Mouse (Mus musculus): ENCODE results near the gene Map2k6. TPM values are rescaled to one million over a fixed set of nuclear protein-coding genes. Genes with fewer than 3 reads are reported as not detected.

Map2k6 gene
- polyA plus RNA-seq, 1 experiment from 2014 or later = 24.9 TPM

DNA sequence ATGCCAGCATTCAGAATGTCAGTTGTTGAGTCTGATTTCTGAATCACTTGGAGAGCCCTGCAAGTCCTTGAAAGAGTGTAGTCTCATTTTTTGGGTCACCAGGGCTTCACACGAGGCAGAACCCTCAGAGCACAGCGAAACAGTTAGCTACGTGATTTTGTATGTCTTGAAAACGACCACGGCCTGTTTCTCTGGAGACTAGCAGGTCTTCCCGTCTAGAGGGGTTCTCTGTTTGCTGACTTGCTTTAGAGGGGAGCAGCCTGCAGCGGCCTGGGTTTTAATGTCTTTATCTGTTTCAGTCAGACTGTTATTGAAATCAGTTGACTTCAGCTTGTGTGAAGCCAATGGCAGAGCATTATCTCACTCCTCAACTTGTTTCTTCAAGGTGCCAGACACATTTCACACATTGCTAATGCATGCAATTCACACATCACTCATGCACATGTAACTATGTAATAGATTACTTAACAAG is 58.6 kb downstream of the Map2k6 start:
- 64% methylated on average over 7 of the region's 7 CpGs for WGBS
- Histone ChIP-seq H3K4me1 (replicated peaks) (peaks cover 26% of the 10 kb centered on the region), H3K9ac (replicated peaks) (no peak overlapping the region), H3K4me3 (replicated peaks) (no peak overlapping the region), H3K4me2 (replicated peaks) (no peak overlapping the region), H3K27ac (no peak overlapping the region), H3K27me3 (no peaks in the 10 kb centered on the region), H3K9me3 (no peaks in the 10 kb centered on the region), H3K36me3 (no peaks in the 10 kb centered on the region)
- ATAC-seq = no peak

DNA sequence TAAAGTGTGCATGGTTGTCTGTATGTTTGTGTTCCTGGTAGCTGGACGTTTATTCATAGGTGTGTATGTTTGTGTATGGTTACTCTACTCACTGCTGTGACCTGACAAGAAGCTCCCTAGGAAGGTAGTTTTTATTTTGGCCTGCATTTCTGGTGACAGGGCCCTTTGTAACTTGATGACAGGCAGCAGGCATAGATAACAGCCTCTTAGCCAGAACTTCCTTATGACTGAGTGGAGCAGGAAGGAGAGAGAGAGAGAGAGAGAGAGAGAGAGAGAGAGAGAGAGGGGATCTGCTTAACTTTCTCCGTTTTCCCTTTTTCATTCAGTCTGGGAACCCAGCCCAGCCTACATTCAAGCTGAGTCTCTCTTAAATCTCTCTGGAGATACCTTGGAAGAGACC is 61.6 kb downstream of the Map2k6 start:
- Histone ChIP-seq H3K4me3 (replicated peaks) (no peak overlapping the region), H3K36me3 (no peaks in the 10 kb centered on the region), H3K27ac (no peak overlapping the region), H3K9ac (replicated peaks) (no peak overlapping the region), H3K4me1 (replicated peaks) (peaks cover 40% of the 10 kb centered on the region), H3K4me2 (replicated peaks) (no peak overlapping the region), H3K9me3 (no peaks in the 10 kb centered on the region), H3K27me3 (no peaks in the 10 kb centered on the region)
- 63% methylated on average over 2 of the region's 2 CpGs for WGBS
- ATAC-seq = no peak

DNA sequence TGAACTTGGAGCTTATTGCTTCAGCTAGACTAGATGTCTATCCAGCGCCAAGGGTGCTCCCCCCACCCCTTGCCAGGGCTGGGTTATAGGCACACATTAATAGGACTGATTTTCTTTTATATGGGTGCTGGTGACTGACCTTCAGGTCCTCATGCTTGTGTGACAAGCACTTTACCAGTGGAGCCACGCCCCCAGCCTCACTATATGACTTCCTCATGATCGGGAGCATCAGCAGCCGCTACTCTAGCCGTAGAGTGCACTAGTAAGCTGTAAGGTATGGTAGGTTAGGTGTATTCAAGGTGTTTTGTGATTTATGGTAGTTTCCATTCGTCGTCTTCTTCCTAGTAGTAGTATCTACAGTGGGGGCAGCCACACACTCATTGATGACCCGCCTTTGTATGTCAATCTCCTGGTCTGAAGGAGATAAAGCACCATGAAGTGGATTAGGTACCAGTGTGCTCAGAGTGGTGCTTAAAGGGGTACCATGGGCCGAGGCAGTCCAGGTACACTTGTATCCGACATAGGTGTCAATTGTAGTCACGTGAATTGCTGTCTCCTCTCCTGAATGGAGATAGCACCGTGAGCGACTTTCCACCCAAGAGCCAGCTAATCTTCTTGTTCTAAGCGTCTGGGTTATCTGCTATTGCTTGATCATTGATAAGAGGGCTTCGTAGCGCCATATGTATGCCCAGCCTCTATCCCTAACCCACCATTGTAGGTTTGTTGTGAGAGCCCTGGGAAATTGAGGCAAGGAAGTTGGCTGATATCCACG is 62.8 kb downstream of the Map2k6 start:
- no peaks in the 10 kb centered on the region for H3K27me3 ChIP-seq
- no peak overlapping the region for H3K27ac ChIP-seq
- H3K4me2 ChIP-seq (replicated peaks) = no peak overlapping the region
- no peak overlapping the region for H3K9ac ChIP-seq (replicated peaks)
- no peaks in the 10 kb centered on the region for H3K9me3 ChIP-seq
- no peaks in the 10 kb centered on the region for H3K36me3 ChIP-seq
- 95% methylated on average over 17 of the region's 17 CpGs for WGBS
- no peak for ATAC-seq
- H3K4me1 ChIP-seq (replicated peaks) = peaks cover 34% of the 10 kb centered on the region
- H3K4me3 ChIP-seq (replicated peaks) = no peak overlapping the region

DNA sequence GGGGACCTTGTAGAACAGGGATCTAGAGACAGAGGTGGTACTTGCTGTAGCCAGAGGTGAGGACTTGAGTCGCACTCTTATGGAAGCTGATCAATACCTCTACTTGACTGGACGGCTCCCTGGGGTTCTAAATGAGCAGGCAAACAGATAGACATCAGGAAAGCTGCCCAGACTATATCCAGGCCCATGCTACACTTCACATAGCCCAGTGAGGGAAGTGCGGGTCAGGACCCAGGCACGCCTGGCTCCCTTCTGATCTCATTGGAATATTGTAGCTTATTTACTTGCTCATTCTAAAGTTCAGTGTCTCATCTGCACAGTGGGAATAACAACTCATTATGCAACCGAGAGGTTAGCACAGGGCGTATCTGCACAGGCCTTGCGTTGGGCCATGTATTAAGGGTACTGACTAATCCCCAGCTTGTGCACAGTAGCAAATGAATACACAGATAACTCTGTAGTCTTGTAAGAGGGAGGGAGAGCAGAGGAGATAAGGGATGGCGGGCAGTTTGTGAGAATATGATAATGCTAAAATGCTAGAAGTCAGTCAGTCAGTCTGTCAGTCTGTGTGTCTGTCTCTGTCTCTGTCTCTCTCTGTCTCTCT is 64.2 kb downstream of the Map2k6 start:
- Histone ChIP-seq H3K4me3 (replicated peaks) (no peak overlapping the region), H3K4me1 (replicated peaks) (peaks cover 30% of the 10 kb centered on the region), H3K27me3 (no peaks in the 10 kb centered on the region), H3K36me3 (no peaks in the 10 kb centered on the region), H3K9me3 (no peaks in the 10 kb centered on the region), H3K27ac (no peak overlapping the region), H3K9ac (replicated peaks) (0 out of 2 replicates have a peak overlapping the region, but pooled peaks have one; percentile 4), H3K4me2 (replicated peaks) (no peak overlapping the region)
- no peak for ATAC-seq
- 77% methylated on average over 8 of the region's 8 CpGs for WGBS

DNA sequence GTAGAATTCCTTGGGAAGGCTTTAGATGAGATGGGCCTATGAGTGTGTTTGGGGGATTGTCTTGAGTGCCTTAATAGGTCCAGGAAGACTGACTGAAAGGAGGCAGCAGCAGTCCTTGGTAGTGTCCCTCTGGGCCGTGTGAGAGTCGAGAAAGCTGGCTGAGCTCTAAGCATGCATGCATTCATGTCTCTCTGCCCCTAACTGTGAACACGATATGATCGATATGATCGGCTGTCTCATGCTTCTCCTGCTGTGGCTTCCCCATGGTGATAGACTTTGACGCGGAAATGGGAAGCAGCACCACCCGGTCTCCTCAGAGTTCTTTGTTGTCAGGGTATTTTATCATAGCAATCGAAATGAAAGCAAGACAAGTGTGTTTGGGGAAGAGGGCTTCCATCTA is 64.9 kb downstream of the Map2k6 start:
- Histone ChIP-seq H3K4me3 (replicated peaks) (no peak overlapping the region), H3K27ac (no peak overlapping the region), H3K27me3 (no peaks in the 10 kb centered on the region), H3K9me3 (no peaks in the 10 kb centered on the region), H3K9ac (replicated peaks) (no peak overlapping the region), H3K36me3 (no peaks in the 10 kb centered on the region), H3K4me2 (replicated peaks) (no peak overlapping the region), H3K4me1 (replicated peaks) (peaks cover 27% of the 10 kb centered on the region)
- ATAC-seq = no peak
- 71% methylated on average over 9 of the region's 9 CpGs for WGBS

DNA sequence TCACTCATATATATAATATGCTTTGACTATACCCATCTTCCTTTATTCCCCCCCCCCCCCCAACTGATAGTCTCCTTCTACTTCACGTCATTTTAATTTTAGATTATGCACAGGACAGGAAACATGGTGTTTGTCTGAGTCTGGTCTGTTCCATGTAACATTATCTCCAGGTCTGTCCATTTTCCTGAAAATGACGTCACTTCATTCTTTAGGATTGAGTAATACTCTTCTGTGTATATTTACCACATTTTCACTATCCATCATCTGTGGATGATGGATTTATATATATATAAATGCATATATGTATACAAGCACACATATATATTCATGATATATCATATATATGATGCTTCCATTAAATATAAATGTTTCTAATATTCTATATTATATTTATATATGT is 70.1 kb downstream of the Map2k6 start:
- H3K4me1 ChIP-seq (replicated peaks) = peaks cover 3% of the 10 kb centered on the region; the same call in 1 of the 2 replicates
- no peak overlapping the region for H3K4me2 ChIP-seq (replicated peaks)
- H3K27ac ChIP-seq = no peak overlapping the region
- no peaks in the 10 kb centered on the region for H3K27me3 ChIP-seq
- H3K36me3 ChIP-seq = no peaks in the 10 kb centered on the region
- no peak for ATAC-seq
- H3K9ac ChIP-seq (replicated peaks) = no peak overlapping the region
- no peaks in the 10 kb centered on the region for H3K9me3 ChIP-seq
- WGBS = 90% methylated on average over 2 of the region's 2 CpGs
- H3K4me3 ChIP-seq (replicated peaks) = no peak overlapping the region

DNA sequence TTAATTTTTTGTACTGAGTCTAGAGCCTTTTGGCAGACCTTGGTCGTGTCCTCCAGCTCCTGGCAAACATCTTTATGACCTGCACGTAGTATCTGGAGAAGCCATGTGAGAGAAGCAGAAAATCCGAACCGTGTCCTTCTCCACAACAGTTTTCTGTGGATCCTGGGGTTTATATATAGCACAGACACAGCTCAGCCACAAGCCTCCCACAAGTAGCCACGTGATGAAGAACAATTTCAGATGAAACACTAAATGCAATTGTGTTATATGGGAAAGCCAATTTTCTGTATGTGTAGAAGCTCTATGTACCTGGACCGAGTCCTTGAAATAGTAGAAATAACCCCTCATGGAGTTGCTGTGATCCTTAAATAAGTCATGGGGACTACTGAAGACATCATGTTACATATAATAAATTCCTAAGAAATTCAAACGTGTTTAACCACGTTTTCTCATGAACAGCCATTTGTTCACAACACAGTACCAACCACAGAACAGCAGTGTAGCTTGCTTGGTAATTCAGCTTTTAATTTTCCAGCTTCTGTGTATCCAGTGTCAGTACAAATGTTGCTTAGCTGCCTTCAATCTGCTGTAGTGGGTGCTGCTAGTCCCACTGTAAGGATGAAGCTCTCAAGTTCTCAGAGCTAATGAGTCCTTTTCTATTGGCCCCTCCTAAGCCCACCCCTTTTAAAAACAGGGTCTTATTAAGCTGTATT is 71.8 kb downstream of the Map2k6 start:
- no peak for ATAC-seq
- H3K4me1 ChIP-seq (replicated peaks) = no peaks in the 10 kb centered on the region

DNA sequence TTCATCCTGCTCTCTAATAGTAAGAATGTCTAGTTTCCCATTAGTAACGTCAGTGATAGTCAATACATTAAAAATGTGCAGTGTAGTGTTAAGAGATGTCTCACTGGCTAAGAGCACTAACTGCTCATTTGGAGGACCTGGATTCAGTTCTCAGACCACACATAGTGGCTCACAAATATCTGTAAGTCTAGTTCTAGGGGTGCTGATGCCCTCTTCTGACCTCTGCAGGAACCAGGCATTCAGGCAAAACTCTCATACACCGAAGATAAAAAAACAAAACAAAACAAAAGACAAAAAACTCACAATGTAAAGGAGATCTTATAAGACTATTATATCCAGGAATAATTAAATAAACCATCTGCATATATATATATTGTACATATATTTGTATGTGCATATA is 72.4 kb downstream of the Map2k6 start:
- no peak overlapping the region for H3K27ac ChIP-seq
- H3K4me3 ChIP-seq (replicated peaks) = no peak overlapping the region
- peaks cover under 1% of the 10 kb centered on the region; the same call in 1 of the 2 replicates for H3K4me1 ChIP-seq (replicated peaks)
- no peak for ATAC-seq
- 86% methylated on average over 2 of the region's 2 CpGs for WGBS
- no peaks in the 10 kb centered on the region for H3K36me3 ChIP-seq
- no peak overlapping the region for H3K9ac ChIP-seq (replicated peaks)
- no peak overlapping the region for H3K4me2 ChIP-seq (replicated peaks)
- H3K9me3 ChIP-seq = no peaks in the 10 kb centered on the region
- peaks cover 8% of the 10 kb centered on the region for H3K27me3 ChIP-seq

More for the DNA sequence above, 71.8 kb downstream of the Map2k6 start:
- H3K27ac ChIP-seq = no peak overlapping the region
- H3K4me2 ChIP-seq (replicated peaks) = no peak overlapping the region
- H3K4me3 ChIP-seq (replicated peaks) = no peak overlapping the region
- 91% methylated on average over 8 of the region's 8 CpGs for WGBS
- H3K27me3 ChIP-seq = peaks cover 6% of the 10 kb centered on the region; the same call in 1 of the 2 replicates
- H3K9me3 ChIP-seq = no peaks in the 10 kb centered on the region
- H3K9ac ChIP-seq (replicated peaks) = no peak overlapping the region
- H3K36me3 ChIP-seq = no peaks in the 10 kb centered on the region

DNA sequence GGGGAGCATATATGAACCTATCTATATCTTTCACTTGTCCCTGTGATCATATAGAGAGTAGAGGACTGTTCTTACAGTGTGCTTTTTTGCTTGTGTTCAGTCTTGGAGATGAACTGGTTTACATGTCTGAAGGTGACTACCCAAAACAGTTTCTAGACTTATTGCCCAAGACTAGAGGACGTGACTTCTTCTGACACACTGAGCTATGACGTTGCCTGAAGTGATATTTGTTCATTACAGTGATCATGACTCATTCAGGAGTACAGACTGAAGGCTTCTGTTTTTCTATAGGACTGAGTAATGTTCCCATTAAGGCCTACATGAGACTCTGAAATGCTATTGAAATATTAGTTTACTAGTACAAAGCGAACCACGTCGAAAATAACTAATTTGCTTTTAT is 73.2 kb downstream of the Map2k6 start:
- no peak overlapping the region for H3K4me2 ChIP-seq (replicated peaks)
- no peak overlapping the region for H3K27ac ChIP-seq
- peaks cover 10% of the 10 kb centered on the region for H3K27me3 ChIP-seq
- no peak overlapping the region for H3K9ac ChIP-seq (replicated peaks)
- 94% methylated on average over 5 of the region's 5 CpGs for WGBS
- H3K9me3 ChIP-seq = no peaks in the 10 kb centered on the region
- peaks cover 6% of the 10 kb centered on the region; the same call in 1 of the 2 replicates for H3K4me1 ChIP-seq (replicated peaks)
- no peak for ATAC-seq
- H3K4me3 ChIP-seq (replicated peaks) = no peak overlapping the region
- no peaks in the 10 kb centered on the region for H3K36me3 ChIP-seq

DNA sequence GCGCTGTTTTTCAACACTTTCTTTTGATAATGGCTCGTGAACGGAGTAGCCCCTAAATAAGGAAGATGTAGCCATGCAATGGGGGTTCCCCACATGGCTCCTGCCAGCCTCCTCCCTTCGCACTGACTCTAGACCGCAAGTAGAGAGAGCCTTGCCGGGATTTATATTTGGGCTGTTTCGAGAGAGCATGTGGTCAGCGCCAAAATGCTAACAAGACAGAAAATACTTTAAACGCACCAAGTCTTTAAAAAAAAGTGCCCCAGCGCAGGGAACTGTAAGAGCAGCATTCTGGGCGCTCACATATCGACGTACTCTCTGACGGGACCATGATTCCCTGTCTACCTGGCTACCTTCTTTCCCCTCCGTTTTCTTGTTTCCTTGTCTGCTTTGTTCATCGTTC is 74.6 kb downstream of the Map2k6 start:
- peaks cover 17% of the 10 kb centered on the region for H3K4me1 ChIP-seq (replicated peaks)
- 95% methylated on average over 16 of the region's 16 CpGs for WGBS
- ATAC-seq = no peak

DNA sequence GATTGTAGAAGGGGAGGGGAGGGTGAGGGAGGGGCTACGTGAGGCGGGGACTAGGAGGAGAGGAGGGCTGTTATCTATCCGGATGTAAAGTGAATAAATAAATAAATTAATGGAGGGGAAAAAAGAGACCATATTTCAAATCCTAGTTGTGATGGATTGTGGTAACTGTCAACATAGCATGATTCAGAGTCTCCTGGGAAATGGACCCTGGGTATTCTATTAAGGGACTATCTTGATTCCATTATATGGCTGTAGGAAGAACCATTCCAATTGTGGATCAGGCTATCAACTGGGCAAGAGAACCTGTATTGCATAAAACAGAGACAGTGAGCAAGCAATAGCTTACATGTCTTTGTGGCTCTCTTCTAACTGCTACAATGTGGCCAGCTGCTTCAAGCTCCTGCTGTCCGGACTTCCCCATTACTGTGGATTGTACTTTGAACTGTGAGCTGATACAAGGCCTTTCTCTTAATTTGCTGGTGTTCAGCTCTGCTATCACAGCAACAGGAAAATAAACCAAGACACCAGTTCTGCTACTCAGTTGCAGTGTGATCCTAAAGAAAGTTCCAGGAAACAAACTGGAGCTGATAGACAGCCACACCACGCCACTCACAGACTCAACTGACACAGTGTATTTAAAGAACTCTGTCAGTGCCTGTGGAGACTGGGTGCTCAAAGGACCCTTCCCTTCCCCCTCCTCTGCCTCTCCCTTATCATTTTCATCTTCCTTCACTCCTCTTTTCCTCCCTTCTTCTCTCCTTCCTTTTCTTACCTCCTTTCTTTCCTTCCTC is 77.6 kb downstream of the Map2k6 start:
- Histone ChIP-seq H3K36me3 (no peaks in the 10 kb centered on the region), H3K9me3 (no peaks in the 10 kb centered on the region), H3K4me1 (replicated peaks) (peaks cover 44% of the 10 kb centered on the region), H3K4me2 (replicated peaks) (no peak overlapping the region), H3K27me3 (peaks cover 35% of the 10 kb centered on the region), H3K27ac (no peak overlapping the region), H3K9ac (replicated peaks) (no peak overlapping the region), H3K4me3 (replicated peaks) (no peak overlapping the region)
- 44% methylated on average over 5 of the region's 5 CpGs for WGBS
- ATAC-seq = no peak

More for the DNA sequence above, 74.6 kb downstream of the Map2k6 start:
- Histone ChIP-seq H3K36me3 (no peaks in the 10 kb centered on the region), H3K27me3 (peaks cover 21% of the 10 kb centered on the region), H3K27ac (no peak overlapping the region), H3K9me3 (no peaks in the 10 kb centered on the region), H3K9ac (replicated peaks) (no peak overlapping the region), H3K4me3 (replicated peaks) (no peak overlapping the region), H3K4me2 (replicated peaks) (no peak overlapping the region)

Data from midbrain, embryonic 13.5 days (tissue).